Mouse (Mus musculus): ENCODE data around the gene Rasl11a.

- TF ChIP-seq CTCF (IDR thresholded peaks at IDR 0.05; ENCODE audit: low read depth): 0 out of 2 replicates have a peak, but pooled peaks have one; percentile 8
- TF ChIP-seq EP300 (IDR thresholded peaks at IDR 0.05; ENCODE audit: low read depth): no peak
Observed at GRCm38 (mm10) chr5:146838836-146839648, 5.8 kb upstream of the Rasl11a start.

Data from liver, postnatal 0 days (tissue).